Mouse (Mus musculus): ENCODE measurements around the gene Dlg1.

The Dlg1 gene

DNA sequence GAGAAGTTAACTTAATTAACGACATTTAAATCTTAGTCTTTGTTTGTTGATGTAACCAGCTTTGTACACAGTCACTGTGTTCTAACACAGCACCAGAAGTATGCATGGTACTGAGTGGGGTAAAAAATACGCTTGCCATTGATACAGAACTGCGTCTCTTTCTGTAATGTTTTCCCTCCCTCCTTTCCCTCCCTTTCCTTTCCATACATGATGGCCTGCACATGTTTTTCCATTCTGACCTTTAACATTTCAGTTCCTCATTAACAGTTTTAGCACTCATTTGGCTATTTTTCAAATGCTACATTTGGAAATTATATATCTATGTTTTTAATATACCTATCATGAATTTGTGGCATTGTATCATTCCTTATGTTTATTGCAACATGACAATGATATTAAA, 181.0 kb downstream of the Dlg1 start:
- no peak for DNase-seq (ENCODE audit: low spot score in 2 of 2)

DNA sequence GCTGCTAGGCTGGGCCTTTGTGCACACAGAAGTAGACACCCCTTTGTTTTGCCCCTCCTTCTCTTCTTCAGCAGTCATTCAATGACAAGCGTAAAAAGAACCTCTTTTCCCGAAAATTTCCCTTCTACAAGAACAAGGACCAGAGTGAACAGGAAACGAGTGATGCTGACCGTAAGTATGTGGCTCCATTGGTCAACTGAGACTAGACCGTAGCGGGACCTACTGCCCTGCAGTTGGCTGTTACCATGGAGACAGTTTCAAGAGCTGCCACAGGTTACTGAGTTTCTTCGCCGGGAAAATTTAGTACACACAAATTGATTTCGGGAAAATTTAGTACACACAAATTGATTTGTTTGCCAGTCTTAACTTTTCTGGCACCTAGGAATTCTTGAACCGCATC, 183.5 kb downstream of the Dlg1 start:
- no peak for DNase-seq (ENCODE audit: low spot score in 2 of 2)

DNA sequence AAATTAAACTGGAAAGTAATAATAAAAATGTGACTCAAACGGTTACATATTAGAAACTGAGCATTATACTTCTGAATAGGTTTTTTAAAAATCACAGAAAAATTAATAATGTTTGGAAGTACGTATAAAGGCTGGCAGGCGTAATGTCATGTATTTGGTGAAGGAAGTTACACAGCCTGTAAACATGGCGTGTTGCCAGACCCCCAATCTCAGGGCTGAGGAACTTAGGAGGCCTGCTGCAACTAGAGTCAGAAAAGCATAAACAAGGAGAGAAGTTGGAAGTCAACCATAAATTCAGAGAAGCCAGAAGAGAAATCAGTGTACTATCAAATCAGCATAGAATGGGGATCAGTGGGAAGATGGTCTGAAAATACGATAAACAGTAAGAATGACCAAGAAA, 200.7 kb downstream of the Dlg1 start:
- DNase-seq (ENCODE audit: low spot score in 2 of 2): no peak

DNA sequence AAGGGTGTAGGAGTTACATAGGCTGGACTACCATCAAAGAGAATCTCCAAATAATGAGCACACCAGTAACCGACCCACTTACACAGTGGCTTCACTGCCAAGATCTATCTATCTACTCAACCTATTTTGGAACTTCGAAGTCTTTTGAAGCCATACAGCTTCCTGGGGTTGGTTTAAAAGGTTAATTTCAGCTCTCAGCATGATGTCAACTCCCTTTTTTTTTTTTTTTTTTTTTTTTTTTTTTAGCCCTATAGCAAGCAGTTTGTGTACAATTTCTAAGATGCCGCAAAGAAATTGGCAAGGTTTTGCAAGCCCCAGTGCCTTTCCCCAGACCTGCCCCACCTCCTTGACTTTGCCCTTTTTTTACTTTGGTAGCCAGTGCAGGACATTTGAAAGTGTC, 202.0 kb downstream of the Dlg1 start:
- DNase-seq (ENCODE audit: low spot score in 2 of 2): no peak

DNA sequence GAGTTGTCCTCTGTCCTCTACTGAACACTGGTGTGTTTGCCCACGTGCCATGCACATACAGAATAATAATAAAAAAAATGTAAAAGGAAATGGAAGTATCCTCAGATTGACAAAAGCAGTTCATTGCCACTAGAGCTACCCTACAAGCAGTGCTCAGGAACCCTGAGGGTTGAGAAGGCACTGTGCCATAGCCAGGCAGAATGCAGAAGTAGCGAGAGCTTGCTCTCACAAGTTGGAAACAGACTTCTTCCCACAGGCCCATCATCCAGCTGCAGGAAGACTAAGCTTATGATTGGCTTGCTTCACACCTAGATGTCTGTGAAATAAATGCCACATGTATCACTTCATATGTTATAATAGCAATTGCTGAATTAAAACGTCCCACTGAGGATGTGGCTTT, 203.7 kb downstream of the Dlg1 start:
- DNase-seq (ENCODE audit: low spot score in 2 of 2): no peak

DNA sequence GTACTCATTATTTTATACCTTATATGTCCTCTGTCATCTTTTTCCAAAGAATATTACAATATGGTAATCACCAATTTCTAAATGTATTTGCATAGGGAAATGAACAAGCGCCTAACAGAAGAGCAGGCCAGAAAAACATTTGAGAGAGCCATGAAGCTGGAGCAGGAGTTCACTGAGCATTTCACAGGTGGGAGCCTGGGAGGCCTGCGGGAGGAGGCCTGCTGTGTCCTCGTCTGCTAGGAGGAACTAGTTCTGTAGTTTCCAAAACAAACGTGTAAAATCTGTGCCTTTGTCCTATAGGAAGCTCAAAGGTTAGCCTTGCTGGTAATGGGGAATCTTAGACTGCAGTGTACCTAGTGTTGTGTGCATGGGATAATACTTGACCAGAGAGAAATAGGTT, 204.5 kb downstream of the Dlg1 start:
- no peak for DNase-seq (ENCODE audit: low spot score in 2 of 2)

DNA sequence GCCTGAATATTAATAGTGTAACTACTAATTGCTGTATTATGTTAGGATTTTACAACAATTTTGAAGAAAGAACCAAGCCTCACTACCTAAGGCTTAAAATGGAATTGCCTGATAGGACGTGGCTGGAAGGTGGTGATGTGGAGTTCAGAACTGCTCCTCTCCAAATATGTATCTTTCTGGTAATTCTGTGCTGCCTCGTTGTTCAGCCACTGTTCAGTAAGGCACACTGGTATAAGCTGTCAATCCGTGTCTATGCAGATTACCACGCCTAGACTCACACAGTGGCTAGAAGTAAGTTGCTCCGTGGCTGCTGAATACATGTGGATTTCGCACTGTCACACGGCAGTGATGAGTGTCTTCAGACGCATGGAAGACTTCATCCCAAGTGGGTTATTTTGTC, 210.5 kb downstream of the Dlg1 start:
- no peak for DNase-seq (ENCODE audit: low spot score in 2 of 2)

DNA sequence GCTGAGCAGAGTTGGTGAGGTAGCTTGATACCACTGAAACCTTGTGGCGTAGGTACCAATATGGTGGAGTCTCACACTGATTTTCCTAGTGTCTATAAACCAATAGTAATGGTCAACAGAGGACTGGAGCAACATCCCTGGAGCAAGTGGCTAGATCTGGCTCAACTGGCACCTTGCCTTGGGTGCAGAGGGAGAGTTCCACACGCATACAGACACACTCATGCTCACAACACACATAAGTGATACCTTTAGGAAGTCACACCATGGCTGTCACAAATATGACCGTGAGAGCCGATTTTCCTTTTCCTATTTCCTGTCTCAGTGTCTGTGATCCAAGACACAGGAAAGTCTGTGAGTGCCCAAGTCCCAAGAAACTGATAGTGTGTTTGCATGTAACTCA, 212.1 kb downstream of the Dlg1 start:
- DNase-seq (ENCODE audit: low spot score in 2 of 2): no peak

DNA sequence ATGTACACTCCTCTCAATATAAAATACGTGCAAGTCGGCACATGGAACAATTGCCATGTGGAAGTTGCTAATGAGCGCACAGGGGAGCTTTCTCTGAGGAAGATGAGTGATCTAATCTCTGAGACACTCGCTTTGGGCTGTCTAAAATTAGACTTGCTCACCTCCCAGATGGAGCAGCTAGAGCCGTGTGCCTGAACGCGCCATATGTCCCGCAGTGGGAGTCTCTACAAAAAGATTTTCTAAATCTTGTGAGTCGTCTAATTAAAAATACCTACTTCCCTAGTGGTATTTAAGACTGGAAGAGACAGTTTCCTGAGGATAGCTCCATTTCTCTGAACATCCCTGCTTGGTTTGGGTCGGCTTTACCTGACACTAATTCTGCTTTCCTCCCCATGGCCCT, 213.1 kb downstream of the Dlg1 start:
- no peak for DNase-seq (ENCODE audit: low spot score in 2 of 2)

DNA sequence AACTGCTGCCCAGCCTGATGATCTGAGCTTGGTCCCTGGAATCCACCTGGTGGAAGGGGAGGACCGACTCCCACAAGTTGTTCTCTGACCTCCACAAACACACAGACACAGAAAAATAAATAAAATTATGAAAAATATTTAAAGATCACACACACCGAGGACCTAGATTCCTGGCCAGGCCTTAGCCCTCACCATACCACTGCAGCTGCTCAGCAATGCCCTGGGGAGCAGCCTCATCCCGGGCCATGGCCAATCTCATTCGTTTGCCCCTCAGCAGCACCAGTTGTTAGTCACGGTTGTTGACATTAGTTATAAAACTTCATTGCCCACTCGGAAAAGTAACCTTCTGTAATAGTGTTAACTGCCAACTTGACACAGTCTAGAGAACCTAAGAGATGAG, 214.8 kb downstream of the Dlg1 start:
- no peak for DNase-seq (ENCODE audit: low spot score in 2 of 2)

DNA sequence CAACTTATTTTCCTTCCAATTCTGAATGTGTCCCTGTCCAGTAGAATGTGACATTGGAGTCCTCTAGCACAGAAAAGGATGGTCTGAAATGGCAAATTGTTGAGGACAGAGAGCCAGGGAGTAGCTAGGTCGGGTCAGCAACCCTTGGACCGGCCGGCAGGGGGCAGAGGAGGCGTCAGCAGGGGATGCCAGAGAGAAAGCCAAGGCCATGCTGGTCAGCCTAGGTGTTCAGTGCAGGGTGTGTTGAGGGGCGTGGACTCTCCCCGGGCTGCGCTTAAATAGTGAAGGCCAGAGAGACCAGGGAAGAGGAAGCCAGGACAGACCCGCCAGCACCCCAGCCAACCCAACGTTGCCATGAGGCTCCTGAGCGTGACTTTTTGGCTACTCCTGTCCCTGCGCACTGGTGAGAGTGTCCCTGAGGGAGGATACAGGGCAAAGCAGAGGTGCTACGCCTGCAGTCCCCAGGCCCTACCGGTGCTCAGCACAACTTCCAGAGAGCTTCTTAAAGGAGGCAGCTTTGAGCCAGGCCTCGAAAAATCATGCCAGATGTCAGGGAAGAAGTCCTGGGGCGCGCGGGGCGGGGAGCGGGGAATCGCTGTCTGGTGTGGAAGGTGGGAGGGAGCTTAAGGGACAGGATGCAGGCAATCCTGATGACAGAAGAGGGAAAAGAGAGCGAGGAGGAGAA, 215.5 kb downstream of the Dlg1 start, which contains the start of gene Meltf:
TSS of gene Meltf (plus strand) at position 238 of the 685 bp plus-strand sequence.
- peak; percentile 23 to 34 for DNase-seq (ENCODE audit: low spot score in 2 of 2)

DNA sequence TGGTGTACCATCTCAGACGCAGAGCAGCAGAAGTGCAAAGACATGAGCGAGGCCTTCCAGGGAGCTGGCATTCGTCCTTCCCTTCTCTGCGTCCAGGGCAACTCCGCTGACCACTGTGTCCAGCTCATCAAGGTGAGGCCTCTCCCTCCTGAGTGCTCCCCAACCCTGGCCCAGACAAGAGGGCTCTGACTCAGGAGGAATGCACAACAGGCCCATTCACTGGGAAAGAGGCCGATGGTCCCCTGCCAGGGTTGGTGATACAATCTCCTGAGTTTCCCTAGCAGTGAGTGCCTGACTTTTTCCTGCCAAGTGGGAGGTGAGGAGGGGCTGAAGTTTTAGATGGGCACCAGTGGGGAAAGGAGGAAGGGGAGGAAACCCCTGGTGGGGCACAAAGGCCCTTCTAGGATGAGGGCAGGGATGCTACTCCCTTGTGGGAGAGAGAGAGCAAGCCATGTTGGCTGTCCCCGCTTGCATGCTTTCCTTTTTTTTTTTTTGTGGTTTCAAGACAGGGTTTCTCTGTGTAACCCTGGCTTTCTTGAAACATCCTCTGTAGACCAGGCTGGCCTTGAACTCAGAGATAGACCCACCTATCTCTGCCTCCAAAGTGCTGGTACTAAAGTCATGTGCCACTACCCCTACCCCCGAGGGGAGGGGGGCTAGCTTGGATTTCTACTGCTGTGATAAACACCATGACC, 217.1 kb downstream of the Dlg1 start:
- DNase-seq (ENCODE audit: low spot score in 2 of 2): no peak

DNA sequence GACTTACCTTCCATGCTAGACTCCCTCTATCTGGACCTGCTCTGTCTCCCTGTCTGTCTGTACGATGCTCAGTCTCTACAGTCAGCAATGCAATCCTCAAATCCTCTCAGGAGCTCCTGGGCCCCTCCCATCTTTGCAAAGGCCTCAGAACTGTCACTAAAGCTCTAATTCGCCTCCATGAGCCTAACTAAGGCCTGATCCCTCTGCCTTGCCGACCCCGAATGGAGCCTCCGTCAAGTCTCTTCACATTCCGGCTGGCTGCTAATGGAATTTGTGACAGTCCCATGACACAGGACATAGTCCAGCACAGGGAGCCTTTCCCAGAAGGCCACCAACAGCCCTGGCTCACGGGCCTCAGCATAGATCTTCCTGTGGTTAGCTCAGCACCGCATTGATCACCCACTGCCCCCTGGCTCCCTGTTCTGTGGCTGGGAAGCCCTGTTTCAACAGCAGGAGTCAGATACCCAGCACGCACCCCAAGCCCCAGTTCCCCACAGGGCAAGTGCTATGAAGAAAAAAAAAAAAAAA, 219.2 kb downstream of the Dlg1 start:
- DNase-seq (ENCODE audit: low spot score in 2 of 2): no peak

DNA sequence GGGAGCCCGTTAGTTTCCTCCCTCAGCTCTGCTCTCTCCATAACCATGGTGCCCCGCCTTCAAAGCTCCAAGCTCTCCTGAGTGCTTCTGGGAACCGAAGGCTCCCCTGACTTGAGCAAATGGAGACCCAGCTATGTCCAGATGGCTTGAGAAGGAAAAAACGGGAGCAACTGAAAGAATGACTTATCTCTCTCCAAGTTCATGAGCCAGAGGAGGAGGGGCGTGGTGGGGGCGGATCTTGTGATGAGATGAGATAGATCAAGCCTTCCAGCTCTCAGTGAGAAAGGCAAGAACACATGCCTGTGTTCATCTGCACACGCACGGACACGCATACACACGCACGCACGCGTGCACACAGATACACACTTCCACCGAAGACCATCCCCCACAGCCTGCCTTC, 220.1 kb downstream of the Dlg1 start:
- no peak for DNase-seq (ENCODE audit: low spot score in 2 of 2)

DNA sequence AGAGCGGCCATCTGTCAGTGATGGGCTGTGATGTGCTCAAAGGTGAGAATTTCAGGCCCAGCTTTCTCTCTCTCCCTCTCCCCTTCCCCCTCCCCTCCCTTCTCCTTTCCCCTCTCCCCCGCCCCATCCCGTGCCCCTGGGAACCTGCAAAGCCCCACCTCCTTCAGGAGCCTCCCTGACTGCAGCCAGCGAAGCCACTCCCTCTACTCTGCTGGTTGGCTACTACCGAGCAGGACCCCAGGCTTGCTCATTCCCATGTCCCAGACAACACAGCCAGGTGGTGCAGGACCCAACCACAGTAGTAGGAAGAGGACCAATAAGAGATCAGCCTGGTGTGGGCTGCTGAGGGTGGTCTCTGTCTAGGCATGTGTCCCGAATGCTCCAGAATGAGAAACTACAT, 220.7 kb downstream of the Dlg1 start:
- no peak for DNase-seq (ENCODE audit: low spot score in 2 of 2)

DNA sequence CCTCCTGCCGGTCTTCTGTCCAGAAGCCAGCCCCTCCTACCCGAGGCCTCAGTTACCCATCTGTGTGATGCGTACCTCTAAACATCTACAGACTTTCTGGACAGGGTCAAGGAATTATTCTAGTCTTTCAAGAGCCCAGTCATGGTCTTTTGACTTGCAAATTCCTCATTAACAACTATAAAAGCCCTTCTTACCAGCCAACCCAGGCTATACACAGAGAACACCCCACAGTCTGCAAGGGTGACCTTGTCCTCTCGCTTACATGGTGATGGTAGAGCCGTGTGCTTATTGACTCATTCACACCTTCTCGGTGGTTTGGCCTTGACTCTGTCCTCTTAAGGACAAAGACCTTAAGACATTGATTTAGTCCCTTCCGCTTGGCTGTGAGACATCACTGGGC, 227.7 kb downstream of the Dlg1 start:
- DNase-seq (ENCODE audit: low spot score in 2 of 2): no peak

DNA sequence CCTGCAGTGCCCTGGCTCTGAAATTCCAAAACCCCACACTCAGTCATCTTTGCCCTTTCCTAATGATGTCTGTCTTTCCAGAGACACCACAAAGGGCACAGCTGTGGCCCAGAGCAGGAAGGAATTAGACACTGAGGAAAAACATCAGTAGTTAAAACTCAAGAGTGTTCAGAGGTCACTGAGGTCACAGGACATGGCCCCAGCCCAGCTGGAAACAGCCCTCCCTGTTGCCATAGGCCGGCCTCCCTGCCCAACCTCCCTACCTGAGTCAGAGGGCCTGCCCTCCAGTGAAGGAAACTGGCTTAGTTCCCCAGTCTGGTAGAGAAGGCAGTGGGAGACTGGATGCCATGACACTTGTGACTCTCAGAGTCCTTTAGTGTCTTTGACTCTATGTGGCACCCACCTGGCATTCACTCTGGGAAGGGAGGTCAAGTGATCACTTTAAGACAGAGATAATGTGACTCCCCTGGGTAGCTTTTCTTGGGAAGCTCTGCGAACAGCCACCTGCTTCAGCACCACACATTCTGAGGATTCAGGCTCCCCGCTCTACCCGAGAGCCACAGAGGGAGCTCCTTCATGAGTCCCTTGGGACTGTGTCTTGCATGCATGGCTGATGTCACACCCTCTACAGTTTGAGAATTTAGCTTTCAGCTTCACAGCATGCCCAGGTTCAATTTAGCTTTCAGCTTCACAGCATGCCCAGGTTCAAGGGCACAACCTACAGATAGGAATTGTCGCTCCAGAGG, 230.3 kb downstream of the Dlg1 start:
- DNase-seq (ENCODE audit: low spot score in 2 of 2): peak; percentile 19 to 22

DNA sequence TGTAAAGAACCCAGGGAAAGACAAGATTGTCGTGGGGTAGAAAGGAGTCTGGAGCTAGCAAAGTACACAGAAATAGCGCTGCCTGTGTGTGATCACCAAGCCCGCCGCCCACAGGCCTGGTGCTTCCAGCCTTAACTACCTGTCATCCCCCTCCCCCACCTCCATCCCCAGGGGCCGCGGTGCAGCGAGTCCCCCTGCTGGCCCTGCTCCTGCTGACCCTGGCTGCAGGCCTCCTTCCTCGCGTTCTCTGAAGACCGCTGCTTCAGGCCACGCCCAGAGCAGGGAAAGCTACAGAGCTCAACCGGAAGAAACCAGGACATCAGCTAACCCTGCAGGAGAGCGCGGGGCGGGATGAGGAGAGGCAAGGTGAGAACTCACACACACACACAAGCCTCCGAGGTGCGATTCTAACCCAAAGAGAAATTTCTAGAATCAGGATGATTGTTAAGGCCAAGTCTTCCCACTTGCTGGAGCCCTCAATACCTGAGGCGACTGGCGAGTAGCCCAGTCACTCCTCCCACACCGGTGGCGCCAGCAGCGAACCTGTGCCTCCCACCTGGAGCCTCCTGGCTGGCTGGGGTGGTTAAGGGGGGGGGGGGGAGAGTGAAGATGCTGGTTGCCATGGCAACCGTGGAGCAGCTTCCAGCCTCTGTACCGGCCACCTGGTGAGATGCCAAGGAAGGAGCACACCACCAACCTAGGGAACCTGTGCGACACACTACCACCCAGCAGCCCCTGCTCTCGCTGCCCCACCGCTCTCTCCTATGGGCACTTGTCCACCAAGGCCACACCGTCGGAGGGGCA, 233.9 kb downstream of the Dlg1 start:
- DNase-seq (ENCODE audit: low spot score in 2 of 2): no peak

DNA sequence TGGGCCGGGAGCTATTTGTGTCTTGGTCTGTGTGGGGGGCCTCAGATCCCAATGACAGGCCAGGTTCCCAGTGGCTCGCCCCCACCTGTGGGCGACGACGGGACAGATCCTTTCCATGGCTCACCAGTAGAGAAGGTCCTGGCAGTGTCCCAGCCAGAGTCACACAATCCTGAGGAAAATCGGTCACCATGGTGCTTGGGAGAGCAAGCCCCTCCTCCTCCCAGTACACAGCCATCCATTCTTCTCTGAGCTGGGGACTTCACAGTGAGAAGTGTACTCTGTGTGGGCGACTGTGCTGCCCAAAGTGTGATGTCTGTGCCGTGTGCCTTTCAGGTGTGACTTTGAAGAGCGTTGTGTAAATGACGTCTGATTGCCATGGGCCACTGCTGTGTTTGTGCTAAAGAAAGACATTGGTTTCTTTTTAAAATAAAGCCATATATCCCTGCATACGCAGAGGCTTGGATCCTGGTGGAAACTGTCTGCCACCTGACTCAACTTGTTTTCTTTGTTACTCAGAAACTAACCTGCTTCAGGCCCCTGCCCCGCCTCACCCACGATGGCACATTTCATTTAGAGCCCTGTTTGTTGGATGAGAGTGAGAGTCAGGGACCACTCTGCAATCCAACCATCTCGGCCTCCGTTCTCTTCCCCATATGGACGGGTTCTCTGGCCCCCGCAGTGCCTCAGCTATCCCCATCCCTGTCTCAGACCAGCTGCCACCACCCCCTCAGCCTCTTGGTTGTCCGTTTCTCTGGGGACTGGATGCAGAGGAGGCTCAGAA, 235.5 kb downstream of the Dlg1 start:
- no peak for DNase-seq (ENCODE audit: low spot score in 2 of 2)

DNA sequence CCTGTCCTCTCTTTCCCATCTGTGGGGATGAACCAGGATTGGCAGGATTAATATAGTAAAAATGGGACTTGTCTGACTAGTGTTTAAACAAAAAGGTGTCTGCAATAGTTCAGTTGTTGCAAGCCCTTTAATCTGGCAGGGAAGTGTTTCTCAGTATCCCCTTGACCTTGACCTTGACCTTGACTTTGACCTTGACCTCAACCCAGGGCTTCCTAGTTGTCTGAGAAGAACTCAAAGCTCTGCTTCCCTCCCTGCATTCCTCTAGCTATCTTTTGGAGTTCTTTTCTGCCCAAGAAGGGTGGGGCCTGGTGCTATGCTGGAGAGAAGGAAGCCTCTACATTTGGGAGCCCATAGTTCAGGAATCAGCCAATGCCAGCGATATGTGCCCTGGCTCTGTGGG, 238.6 kb downstream of the Dlg1 start:
- no peak for DNase-seq (ENCODE audit: low spot score in 2 of 2)

DNA sequence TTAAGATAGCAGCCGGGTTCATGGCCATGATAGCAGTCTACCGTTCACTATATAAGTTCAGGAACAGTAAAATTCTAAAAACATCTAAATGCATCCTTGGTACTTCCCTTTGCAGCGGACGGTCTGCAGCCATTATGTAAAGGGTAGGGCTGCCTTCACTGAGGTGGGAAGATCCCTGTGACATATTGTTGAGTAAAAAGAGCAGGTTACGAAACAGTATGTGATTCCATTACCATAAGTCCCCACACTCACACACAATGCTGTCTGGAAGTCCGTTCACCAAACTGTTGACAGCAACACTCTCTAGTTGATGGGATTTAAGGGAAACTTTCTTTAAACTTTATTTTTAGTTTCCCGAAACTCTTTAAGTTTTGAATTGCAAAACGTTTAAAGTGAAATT, 240.0 kb downstream of the Dlg1 start:
- no peak for DNase-seq (ENCODE audit: low spot score in 2 of 2)
